Mouse (Mus musculus): ENCODE results near the gene Rtl1. TPM values are rescaled to one million over a fixed set of nuclear protein-coding genes. Genes with fewer than 3 reads are reported as not detected.

The Rtl1 gene
- total RNA-seq, 2 experiments from 2014 or later, result not detected

GRCm38 (mm10) chr12:109594961-109595360, 5.2 kb downstream of the Rtl1 start:
- DNase-seq, result no peak
- intact Hi-C loops (cut with DNase I), result loop anchor here (5.0 kb wide), 2 partner anchors 98 to 102 kb away; no protein-coding TSS in a partner anchor

- DNase-seq, result no peak
- intact Hi-C loops (cut with DNase I), result no loop called here
These were observed 17.9 kb downstream of the Rtl1 start for GRCm38 (mm10) chr12:109582185-109582584.

DNA sequence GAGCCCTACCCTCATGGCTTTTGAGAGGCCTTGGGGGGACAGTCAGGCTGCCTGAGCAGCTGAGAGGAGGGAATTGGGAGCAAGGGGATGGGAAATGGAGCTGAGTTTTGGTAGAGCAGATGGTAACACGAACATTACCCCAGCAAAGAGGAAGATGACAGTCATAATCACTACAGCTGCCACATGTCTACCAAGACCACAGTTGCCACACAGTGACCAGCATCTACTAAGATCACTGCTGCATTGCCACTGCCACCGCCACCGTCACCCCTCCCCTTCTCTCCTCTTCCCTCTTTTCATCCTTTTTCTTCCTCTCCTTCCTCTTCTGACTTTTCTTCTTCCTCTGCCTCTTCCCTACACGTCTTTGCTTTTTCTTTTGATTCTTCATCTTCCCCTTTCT, 27.9 kb downstream of the Rtl1 start:
- intact Hi-C loops (cut with DNase I), result no loop called here
- DNase-seq, result no peak

DNA sequence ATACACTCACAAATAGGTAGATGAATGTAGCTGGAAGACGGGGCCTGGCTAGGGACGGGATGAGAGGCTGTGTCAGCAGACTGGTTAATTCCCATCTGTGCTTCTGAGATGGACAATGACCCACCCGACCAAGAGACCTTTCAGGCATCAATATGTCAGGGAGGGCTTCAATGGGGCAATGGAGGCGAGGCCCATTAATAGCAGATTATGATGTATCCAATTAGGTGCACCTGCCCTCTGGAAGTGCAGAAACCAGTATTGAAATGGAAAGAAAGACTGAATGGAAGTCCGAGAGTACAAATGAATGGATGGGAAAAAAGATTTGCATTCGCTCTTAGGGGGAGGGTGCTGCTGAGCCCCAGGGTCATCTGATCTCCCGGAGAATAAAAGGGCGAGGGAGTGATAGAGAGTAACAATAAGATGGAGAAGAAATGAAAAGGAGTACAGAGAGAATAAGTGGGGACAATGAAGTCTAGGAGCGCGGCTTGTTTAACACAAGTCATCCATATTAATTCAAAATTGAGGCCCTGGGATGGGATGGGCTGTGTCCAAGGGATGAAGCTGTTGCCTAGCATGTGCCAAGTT, 39.9 kb downstream of the Rtl1 start:
- DNase-seq, result no peak
- intact Hi-C loops (cut with DNase I), result no loop called here

DNA sequence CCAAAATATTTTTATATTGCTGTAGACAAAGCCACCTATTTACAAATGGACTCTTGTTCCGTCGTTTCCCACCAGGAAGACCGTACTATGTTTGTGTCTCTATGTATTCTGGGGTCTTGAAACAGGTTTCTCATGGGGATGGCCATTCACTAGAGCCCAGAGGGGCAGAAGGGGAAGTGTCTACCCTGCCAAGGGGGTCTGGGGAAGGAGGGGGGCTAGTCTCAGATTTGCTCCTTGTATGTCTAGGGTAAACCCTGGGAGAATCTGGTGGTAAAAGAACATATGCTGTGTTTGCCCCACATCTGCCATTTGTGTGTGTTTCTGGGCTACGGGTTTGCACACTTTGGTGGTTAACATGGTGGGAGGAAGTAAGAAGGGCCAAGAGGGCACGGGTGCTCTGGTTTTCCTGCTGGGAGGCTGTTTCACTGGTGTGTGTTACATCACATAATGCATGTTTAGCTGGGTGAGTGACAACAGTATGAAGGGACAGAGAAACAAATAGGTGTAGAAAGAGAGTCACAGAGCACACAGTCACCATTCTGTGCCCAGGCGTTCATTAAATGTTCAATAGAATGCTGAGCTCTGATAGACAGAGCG, 41.1 kb downstream of the Rtl1 start:
- no peak for DNase-seq
- intact Hi-C loops (cut with DNase I), result no loop called here

DNA sequence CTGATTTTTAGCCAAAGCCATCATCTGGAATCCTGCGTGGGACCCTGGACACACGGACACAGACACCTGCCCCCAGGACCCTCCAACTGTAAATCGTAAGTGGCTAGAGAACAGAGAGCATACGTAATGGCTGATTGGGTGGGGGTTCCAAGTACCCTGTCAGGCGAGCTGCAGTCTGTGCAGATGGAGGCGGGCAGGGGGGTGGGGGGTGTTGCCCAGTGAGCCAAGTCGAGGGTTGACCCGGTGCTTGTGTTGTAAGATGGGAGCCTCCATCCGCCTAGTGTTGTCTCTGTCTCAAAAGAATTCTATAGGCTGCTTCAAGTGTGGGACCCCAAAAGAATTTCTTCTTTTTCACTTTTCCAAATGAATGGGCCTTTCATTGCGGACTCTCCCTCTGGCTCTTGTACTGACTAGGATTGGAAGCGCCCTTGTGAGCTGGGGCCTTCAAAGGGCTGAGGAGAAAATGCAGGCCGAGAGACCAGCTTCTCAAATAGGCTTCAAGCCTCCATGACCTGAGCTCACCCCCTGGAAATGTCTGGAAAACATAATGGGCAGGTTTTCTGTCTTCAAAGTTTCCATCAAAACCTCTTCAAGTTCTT, 41.8 kb downstream of the Rtl1 start:
- intact Hi-C loops (cut with DNase I), result no loop called here
- DNase-seq, result no peak

DNA sequence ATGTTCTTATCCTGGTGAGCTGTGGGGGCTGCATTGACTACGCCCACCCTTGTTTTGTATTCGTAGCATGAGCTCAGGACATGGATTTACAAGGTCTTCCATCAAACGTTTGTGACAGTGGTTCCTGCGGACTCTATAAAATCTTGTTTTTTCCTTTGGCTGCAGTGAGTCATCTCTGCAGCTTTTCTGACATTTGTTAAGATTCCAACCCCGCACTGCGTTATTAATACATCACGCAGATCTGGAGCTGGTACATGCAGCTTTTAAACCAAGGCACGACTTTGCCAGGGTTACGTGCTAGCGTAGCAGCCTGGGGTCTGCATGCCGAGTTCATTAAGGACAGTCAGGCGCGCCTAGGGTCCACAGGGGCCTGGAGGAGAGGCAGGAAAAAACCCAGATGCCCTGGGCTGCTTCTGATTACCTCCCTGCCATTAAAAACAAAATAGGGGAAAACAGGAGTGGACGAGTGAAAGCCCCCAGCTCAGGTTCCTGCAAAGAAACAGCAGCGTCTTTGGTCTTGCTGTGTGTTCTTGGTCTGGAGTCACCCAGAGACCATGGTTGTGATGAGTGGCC, 44.2 kb downstream of the Rtl1 start:
- intact Hi-C loops (cut with DNase I), result no loop called here
- DNase-seq, result no peak

- DNase-seq, result no peak
- intact Hi-C loops (cut with DNase I), result no loop called here
These were observed 46.6 kb downstream of the Rtl1 start for GRCm38 (mm10) chr12:109553568-109553967.

GRCm38 (mm10) chr12:109552754-109553525, 47.2 kb downstream of the Rtl1 start:
- intact Hi-C loops (cut with DNase I), result no loop called here
- DNase-seq, result no peak

GRCm38 (mm10) chr12:109551771-109552170, 48.4 kb downstream of the Rtl1 start:
- intact Hi-C loops (cut with DNase I), result no loop called here
- no peak for DNase-seq

- DNase-seq, result no peak
- intact Hi-C loops (cut with DNase I), result no loop called here
These were observed 53.0 kb downstream of the Rtl1 start for GRCm38 (mm10) chr12:109547085-109547484.

- intact Hi-C loops (cut with DNase I), result no loop called here
These were observed 54.0 kb downstream of the Rtl1 start for GRCm38 (mm10) chr12:109545875-109546732.

DNA sequence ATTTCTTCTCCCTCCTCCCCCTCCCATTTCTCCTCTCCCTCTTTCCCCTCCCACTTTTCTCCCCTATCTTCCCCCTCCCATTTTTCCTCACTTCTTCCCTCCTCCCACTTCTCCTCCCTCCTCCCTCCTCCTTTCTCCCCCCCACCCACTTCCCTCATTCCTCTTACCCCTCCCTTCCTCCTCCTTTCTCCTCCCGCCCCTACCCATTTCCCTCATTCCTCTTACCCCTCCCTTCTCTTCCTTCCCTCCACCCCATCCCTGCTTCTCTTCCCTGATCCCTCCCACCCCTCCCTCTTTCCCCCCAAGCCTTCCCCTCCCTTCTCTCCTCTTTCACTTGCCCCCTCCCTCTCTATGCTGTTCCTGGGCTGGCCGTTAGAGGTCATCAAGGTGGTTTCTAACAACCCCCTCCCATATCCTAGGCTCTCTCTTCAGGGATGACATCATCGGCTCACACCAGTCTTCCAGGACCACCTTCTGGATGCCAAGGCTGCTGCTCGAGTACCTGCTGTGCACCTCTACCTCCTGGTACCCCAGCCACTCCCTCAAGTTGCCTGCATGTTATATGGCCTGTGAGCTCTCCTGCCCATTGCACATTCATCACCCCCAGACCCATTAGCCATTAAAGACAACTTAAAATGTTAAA, 56.7 kb downstream of the Rtl1 start:
- intact Hi-C loops (cut with DNase I), result no loop called here
- DNase-seq, result no peak

More at GRCm38 (mm10) chr12:109545875-109546732, 54.0 kb downstream of the Rtl1 start:
- no peak for DNase-seq

DNA sequence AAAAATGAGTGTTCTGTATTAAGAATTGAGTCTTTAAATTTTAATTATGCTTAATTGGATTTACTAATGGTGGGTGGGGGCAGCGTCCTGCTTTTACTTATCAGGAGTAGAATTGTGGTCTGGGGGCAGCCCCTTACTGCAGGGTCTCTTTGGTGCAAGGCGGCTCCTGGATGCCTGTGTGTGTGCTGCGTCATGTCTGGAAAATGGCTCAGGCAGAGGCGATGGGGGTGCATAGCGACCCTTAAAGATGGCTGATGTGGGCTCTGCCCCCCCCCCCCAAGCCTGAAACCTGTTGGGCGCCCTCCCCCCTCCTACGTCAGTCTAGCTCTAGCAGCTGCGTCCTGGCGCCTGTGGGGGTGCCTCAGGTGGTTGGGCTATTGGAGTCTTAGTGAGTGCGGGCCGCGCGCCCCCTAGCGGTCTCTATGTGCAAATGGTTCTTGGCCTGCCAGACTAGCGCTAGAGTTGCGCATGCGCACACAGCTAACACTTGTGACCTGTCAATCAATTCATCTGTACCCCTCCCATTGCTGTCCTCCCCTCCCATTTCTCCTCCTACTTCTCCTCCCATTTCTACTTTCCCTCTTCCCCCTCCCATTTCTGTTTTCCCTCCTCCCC, 57.4 kb downstream of the Rtl1 start:
- DNase-seq, result peak; percentile 28 to 37

DNA sequence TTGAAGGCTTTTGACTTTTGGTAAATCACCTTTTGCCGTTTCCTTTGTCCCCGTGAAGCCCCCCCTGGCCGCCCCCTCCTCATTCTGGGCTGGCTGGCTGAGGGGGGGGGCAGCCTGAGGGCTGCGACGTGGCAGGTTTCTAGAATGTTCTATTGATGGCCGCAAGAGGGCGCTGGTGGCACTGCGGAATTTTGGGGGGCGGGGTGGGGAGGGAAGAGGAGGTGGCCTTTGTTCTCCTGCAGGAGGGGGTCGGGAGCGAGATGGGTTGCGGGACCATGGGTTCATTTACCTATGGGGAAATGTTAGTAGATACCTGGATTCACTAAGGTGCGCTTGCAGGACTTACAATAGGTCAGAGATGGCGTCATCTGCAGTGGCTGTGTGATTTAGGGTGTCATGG, 58.1 kb downstream of the Rtl1 start:
- no peak for DNase-seq
- intact Hi-C loops (cut with DNase I), result no loop called here

More for the DNA sequence above, 57.4 kb downstream of the Rtl1 start:
- intact Hi-C loops (cut with DNase I), result no loop called here

DNA sequence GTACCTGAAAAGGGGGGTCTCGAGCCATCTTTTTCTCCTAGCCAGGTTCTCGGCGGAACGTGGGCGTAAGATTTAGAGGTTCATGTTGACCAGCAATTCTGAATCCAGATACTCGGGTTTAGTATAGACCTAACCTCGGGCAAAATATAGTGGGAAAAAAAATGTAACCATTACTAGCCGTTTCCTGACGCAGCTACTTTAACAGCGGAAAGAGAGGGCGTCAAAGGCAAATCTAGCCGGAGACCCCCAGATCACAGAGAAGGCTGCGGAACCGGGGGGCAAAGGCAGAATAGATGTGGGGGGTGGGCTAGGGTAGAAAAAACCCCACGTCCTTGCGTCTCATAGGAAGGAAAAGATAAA, 58.6 kb downstream of the Rtl1 start:
- no peak for DNase-seq
- intact Hi-C loops (cut with DNase I), result no loop called here

DNA sequence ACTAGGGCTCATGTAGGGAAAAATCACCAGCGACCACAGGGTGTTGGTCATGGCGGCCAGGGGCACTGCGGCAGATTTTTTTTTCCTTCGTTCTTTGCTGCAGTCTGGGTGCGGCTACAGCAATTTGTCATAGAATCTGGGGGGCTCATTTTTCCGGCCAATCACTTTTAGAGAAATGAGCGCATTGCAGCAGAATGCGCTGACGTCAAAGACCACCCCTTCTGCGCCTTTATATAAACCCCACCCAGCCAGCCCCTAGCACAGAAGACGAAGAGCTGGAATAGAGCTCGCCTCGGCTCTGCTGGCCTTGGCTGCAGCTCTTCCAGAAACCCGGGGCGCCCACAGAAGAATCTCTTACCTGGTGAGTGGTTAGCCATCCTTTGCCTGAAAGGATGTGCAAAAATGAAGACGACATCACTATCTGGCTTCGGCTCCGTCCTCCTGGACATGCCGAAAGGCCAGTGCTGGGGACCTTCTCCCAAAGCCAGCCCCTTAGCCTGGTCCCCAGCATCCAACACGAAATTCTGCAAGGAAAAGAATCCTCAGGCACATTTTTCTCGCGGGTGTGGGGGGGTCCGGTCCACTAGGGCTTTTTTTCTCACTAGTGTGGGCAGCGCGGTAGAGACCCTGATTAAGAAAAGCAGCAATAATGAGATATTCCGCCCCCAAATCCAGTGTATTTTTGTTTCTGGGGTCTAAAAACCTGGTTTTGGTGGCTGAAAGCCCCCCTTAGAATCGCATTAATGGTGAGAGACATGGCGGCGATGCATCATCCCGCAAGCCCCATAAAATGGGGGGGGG, 59.2 kb downstream of the Rtl1 start:
- intact Hi-C loops (cut with DNase I), result no loop called here
- DNase-seq, result peak; percentile 30 to 37

GRCm38 (mm10) chr12:109539950-109540349, 60.2 kb downstream of the Rtl1 start:
- intact Hi-C loops (cut with DNase I), result no loop called here

More at GRCm38 (mm10) chr12:109539950-109540349, 60.2 kb downstream of the Rtl1 start:
- DNase-seq, result no peak

Data from gastrocnemius, postnatal 36 days (tissue).